Mouse (Mus musculus): ENCODE measurements at regions not wholly inside any gene's neighbourhood (a gene's known extent, or its start where the extent isn't known, plus 50 kb on each side); places are given as distances from the start of the nearest gene placed in this dataset.

DNA sequence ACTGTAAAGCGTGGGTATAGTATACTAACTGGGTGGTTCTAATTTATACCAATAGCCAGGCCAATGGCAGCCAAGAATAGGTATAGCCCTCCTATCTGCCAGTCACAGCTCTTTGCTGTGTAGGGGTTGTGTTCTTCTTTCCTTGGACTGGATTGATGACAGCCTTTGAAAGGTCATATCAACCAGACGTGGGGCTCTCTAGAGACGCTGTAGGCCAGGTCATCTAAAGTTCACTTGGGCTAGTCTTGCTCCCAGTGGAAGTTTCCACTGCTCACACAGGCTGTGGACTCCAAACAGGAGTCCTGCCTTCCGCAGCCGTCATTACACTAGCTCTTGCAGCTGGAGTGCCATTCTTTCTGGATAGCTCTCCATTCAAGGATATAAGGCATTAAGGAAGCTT lies 220.3 kb downstream of the Gja1 start:
- no peak for DNase-seq

DNA sequence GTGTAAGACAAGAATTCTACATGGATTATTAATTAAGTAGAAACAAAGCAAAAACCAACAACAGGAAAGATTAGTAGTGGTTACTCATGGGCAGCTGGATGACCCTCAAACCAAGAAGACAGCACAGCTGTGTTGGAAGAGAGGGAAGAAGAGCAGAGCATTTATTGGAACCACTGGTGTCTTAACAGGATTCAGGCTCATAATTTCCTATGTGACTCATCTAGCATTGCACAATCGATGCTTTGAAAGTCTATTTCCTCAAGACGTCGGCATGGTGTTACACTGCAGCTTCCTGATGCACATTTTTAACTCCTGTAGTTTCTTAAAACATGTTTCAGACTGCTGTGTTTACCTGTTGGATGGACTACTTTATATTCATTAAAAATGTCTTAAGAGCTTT lies 221.1 kb downstream of the Gja1 start:
- DNase-seq: no peak

DNA sequence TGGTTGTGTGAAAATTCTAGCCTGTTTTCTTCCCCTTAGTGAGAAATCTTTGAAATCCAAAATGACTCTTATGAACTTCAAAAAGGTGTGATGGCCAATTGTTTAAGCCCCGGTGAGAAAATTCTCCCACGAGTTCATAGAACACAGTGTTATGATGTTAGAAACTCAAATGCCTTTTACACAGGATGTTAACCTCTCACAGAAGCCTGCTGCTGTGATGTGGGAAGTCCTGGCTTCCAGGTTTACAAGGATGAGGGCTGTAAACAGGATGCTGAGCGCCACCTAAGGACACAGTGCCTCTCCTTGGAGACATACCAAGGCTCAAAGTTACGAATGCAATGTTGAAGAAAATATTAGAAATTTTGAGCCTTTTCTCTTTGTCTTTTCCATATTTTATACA lies 222.8 kb downstream of the Gja1 start:
- no peak for DNase-seq

DNA sequence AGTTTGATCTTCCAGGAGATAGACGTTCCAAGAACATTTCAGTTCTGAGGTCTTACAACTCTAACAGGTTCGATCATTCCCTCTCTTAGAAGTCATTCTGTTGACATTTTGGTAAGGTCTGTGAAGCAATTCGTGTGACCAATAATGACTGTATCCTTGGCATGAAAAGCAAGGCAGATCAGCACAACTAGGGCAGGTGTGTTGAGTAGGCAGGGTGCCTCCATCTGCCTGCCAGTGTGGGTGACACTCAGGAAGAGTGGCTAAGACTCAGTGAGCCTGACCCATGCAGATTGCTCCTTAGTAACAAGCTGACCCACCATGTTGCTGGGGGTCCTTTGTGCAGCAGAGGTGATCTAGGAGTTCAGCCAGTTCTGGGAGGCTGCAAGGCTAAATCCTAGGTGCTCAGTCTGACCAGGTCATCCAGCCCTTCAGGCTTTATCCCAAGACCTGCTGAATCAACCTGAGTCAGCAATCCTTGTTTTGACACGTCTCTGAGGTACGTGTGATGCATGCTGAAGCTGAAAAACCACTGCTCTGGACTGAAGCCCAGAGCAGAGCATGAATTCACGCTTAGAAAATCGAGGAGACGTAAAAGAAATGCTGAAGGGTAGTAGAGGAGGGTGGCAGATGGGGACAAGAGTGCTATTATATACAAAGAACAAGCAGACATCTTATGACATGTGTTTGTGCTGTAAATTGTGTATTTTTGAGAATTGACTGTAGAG lies 234.6 kb downstream of the Gja1 start:
- DNase-seq: no peak

DNA sequence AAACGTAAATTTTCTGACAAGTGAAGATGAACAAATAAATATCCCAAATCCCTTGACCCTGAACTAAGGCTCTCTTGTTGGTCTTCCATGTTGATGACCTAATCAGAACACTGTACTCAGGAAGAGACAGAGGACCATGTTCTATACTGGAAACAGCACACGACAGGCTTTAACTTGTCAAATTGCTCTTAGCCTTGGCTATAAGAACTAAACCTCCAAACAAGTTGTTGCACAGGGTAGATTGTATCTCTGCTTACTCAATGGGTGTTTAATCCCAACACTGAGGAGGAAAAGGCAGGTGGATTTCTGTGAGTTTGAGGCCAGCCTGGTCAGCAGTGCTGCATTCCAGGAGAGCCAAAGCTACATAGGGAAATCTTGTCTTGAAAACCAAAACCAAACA lies 265.5 kb downstream of the Gja1 start:
- DNase-seq: no peak

DNA sequence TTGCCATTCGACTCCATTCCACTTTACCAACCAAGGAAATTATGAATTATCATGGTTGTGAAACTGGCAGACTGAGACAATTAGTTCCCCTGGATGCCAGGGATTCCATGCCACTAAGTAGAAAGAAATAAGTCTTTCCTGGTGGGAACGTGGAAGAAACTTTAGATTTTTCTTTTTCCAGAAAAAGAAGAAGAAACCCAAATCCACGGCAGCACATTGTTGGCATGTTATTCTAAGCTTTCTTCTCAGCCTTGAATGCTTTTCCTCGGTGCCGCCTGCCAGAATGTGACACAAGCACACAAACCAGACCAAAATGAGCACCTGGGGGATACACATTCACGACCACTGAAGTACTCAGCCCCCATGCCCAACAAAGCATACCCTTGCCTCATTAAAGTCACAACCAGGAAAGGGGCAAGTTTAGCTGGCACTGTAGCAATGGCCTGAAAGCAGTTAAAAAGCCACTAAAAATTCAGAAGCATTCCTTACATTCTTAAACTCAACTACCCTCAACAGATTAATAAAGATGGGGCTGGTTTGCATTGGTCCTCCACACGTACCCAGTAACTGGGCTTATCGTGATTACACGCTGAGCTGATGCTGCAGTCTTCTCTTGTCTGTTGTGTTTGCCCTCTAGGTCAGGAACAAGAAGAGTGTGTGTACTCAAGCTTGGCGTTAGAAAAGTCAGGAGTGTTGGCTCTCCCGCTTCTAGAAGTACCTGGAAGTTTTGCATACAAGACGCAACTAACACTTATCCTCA lies 266.4 kb downstream of the Gja1 start:
- DNase-seq: no peak

DNA sequence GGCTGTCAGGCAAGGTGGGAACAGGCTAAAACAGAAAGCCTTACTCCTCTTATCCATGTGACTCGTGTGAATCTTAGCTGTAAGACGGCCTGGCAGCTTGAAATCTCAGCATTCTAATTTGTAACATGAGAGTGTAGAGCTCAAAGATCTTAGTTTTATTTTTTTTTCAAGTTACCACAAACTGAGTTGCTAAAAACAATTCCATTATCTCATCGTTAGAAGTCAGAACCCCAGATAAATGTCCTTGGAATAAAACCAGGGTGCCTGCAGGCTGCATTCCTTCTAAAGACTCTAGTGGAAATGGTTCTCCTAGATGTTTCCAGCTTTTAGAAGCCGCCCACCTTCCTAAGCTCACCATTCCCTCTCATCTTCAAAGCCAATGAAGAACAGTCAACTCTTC lies 283.4 kb downstream of the Gja1 start:
- DNase-seq: no peak

DNA sequence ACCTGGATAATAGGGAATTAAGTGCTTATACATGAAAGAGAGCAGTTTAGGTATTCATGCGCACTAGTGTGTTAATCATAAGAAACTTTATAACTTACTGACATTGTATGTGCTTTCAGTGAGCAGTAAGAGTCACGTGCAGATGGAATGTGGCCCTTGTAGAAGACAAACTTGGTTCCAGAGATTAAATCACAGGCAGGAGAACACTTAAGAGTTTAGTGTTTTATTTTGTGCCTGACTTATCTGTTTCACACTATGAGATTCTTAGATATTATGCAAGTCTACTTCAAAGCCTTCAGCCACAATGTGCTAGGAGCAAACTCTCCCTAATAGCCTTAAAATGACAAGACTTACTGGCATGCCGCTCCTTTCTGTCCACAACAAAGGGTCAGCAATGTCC lies 296.8 kb downstream of the Gja1 start:
- DNase-seq: no peak

DNA sequence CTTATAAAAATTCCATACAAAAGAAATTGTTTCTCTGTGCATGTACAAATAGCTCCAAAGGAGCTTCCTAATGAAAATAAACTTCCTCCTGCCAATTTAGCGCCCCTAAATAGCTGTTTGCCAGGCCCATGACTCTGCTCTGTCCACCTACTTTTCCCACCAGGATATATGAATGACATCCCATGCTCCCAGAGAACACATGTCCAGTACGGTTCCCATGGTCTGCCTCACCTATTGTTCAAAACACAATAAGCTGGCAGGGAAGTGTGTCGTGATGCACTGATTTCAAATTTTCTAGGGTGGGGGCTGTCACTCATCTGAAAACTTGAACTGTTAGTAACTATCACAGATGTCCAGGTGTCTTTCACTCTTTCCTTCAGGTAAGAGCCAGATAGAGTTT lies 305.8 kb downstream of the Gja1 start:
- DNase-seq: no peak

DNA sequence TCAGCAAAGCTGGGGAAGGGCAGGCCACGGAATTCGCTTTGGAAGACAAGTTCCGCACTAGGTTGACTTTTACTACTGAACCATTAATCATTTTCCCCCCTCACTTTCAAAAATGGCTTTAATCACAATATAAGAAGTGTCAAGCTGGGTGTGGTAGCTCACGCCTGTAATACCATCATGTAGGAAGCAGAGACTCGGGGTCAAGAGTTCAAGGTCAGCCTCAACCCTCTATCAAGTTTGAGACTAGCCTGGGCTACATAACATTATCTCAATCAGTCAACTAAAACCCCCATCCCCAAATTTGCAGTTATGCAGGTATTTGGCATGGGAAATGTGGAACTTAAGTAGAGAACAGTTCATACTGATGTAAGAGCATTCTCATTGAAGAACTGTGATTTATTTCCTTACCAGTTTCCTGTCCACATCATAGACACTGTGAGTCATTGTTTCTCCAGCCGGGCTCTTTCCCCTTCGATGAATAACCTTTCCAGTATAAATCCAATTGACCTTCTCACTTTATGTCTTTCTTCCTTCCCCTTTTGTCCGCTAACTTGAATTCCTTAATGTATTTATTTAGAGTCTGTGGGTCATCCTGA lies 308.6 kb downstream of the Gja1 start:
- no peak for DNase-seq

DNA sequence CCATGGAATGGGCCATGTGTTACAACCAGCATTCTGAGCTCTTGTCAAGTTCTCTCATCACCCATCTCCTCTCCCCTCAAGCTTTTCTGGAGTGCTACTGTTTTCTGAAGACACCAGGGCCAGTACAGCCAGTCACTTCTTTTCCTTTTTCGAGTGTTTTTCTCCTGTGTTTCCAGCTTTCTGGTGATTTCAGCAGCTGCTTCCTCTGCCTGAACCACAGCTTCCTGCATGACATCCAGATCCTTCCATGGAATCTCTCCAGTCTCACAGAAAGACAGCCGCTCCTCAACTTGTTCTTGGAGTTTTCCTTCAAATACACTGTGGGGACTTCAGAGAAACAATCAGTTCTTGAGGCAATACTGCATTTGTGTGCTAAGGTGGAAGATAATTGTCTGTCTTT lies 314.3 kb downstream of the Gja1 start:
- DNase-seq: no peak

DNA sequence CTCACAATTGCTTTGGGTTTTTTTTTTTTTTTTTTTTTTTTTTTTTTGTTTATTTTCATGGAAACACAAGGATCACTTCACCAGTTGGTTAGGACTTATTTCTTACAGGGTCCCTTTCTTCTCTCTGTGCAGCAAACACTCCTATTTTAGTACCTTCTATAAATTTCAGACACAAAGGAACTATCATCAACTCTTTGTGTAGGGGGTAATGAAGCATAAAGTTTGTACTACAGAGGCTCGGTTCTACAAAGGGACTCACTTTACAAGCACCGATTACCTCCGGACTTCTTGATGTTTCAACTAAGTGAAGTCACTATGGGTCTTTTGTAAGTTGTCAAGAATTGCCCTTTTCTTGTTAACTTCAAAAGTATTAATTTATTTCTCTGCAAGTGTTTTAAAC lies 318.0 kb downstream of the Gja1 start:
- no peak for DNase-seq

DNA sequence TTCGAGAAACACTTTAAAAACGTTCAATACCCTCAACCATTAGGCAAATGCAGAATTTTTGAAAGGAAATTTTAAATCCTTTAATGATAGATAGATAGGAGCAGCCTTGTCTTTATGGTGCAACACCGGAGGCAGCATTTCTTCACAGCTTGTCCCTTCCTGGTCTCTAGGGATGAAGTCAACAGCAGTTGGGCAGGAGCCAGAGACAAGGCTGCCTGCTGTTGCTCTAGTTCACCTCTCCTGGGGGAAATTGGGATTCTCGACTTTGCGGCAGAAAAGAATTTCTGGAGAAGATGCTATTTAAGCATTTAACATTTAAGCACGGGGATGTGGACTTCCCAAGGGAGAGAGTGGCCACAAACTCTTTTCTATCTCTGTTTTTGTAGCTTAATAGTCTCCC lies 323.0 kb downstream of the Gja1 start:
- peak; percentile 21 for DNase-seq

DNA sequence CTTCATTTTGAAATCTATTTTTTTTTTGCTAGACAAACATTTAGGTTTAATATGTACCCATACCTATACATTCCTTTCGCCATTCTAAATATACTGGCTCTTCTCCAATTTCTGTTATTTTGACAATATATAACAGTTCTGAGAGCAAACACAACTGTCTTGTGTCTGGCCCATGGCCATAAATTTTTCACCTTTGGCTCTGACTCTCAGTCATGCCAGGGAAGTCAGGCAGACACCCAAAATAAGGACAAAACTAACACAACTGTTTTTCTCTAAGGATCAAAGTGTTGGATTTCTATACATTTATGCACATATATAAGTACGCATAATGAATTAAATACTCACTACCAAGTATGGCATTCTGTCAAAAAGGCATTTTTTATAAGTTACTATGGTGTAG lies 331.3 kb downstream of the Gja1 start:
- no peak for DNase-seq

DNA sequence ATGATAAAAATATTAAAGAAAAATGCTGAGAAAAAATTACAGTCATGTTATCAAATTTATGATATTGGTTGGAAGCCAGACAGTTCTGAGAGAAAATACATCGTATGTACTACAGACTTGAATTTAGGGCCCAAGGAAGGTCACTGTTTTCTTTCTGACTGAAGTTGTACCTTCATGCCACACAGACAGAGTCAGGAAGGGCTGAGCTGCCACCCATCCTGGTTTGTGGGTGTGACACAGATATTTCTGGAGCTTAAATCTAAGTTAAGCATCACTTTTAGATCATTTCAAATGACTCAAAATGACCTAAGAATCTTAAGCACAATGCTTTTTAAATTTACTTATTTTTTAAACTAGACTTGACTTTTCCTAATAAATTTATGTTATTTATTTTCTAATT lies 331.8 kb downstream of the Gja1 start:
- no peak for DNase-seq

DNA sequence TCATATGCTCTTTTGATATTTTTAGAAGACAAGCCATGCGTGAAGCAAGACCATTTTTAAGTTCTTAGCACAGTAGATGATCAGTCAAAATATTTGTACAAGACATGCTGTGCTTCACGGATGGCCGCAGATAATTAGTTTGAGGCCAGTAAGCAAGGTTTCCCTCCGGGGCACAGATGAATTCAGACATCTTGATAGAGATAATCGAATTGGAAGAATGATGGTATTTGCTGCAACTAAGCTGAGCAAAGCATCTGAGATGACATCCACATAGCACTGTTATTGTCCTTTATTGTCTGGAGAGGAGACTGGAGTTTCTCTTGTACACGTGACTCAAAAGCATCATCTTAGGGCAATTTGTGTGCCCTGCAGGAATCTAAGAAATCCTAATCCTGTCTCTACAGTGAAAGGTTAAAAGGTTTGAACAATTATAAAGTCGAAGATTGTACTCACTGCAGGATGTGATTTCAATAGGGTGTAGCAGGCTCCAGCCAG lies 335.5 kb downstream of the Gja1 start:
- DNase-seq: no peak

DNA sequence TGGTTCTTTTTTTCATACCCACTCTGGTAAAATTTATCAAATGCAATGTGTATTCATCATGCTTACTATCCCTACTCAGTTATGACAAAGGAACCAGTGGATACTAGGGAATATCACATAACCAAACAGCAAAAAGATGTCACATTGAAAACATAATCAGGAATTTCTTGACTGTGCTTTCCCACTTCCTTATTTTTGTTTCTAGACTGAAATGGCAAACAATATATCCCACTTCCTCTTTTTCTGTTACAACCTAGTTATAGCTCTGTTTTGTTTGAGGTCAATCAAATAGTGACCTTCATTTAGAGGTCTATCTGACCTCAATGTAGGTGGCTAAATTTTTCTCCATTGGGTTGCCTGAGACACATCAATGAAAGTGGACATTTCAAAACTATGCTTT lies 359.9 kb downstream of the Gja1 start:
- no peak for DNase-seq

DNA sequence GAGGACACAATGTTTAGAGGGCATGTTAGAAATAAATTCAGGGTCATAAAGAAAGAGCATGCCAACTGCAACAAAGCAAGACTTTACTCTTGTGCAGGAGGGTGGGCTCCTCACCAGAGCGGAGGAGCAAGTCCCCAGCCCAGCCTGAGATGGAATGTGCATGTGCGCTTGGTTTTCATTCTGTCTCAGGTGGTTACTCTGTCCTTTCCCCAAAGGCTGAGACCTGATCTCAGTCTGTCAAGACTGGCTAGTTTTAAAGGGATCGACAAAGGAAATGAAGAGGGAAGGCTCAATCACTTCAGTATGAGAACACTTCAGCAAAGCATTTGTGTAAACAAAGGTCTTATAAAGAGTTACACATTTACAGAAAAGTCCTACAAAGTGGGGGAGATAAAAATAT lies 362.5 kb downstream of the Gja1 start:
- no peak for DNase-seq

DNA sequence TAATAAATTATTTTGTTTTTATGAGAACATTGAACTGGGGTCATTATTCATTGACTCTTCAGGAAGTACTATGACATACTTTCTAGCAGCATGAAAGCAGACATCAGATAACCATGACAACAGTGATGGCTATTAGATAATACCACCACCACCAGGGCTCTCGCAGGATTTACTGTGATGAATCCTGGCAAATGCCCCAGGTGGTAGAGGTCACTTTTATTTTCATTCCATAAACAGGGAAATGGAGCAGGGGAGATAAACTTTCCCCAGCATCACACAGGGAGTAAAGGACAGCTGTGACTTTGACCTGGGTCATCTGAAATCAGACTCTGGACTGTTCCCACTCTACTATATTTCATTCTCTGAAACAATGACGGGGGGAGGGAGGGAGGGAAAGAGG lies 375.0 kb downstream of the Gja1 start:
- no peak for DNase-seq

DNA sequence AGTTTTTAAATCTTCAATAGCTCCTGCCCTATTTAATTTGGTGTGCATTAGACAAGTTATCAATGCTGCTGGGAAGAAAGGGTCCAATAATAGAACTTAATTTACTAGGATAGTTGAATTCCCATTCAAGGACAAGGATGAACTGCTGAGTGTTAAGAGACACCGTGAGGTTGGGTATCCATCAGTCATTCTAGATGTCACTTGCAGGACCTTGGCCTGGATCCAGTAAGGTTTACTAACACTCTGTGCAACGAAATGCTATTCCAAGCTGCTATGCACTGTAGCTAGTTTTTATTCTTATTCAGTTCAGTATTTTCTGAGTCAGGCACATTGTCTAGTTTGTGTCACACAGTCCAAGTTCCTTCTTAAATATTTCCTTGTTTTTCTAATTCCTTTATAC lies 376.4 kb downstream of the Gja1 start:
- no peak for DNase-seq

DNA sequence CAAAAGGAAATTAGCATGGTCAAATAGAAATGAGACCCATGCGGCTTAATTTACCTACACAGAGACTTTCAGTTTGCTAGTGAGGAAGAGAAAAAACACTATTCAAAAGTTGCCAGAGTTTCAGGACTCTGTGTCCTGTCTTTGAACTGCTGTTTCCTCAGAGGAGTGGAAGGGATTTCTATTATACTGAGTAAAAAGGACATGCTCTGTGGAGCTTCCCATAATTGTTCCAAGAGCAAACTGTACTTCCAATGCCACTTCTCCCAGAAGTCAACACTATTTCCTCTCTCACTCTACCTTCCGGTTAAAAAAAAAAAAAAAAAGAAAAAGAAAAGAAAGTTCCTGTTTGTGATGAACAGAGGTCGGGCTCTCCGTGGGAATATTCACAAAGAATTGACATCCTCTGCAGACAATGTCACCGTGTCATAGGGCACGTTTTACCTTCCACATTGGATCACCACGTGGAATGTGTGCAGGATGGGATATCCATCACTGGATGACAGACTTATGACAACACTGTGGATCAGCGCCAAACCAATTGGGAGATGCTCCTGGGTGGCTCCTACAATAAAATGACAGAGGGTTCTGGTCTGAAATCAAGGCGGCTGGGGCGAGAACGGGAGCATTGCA lies 377.5 kb downstream of the Gja1 start:
- no peak for DNase-seq

DNA sequence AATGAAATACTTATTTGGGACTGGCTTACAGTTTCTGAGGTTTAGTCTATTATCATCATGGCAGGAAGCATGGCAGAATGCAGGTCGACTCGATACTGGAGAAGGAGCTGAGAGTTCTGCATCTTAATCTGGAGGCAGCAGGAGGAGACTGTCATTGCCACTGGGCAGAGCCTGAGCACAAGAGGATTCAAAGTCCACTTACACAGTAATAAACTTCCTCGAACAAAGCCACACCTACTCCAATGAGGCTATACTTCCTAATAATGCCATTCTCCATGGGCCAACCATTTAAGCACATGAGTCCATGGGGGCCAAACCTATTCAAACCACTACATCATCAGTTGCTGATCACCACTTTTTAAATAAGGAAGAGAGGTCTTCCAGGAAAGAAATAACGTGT lies 393.5 kb downstream of the Gja1 start:
- DNase-seq: no peak

DNA sequence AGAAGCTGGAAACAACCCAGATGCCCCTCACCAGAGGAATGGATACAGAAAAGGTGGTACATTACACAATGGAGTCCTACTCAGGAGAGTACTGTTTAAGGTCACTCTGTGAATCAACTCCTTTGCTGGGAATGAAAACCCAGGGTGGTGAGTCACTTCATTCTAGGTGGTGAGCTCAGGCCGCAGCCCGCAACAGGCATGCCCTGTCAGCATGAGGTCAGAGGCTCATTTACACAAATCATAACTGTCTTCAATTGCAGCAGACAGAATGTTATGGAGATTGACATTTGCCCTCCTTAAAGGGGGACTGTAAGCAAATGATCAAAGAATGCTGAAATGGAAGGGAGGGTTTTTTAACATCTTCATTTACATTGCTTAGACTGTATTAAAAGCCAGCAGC lies 405.1 kb downstream of the Gja1 start:
- DNase-seq: no peak

Data from gastrocnemius, postnatal 10 days (tissue).